Mouse (Mus musculus): ENCODE results near the gene Mrps10. TPM values are rescaled to one million over a fixed set of nuclear protein-coding genes. Genes with fewer than 3 reads are reported as not detected.
"Not testable (repeated sequence)": the region's sequence is repeated elsewhere in the genome, so short reads cannot be mapped to it uniquely, and the experiment has no call there.

Gene Mrps10
- 72.7 and 73.4 TPM in 2 replicates for polyA plus RNA-seq (2016; fragmentation: Nextera tagmentation; extraction: Ambion mirVana)

- H3K4me3 ChIP-seq, result peak within 1 kb of the TSS; percentile 52
- H3K9me3 ChIP-seq, result no peaks in the 10 kb centered on the region
- H3K4me2 ChIP-seq (replicated peaks), result peak within 1 kb of the TSS; percentile 74
- H3K9ac ChIP-seq (replicated peaks), result peak within 1 kb of the TSS; percentile 63
- ATAC-seq (ENCODE audit: low FRiP score, low read depth), result peak; percentile 89
- H3K36me3 ChIP-seq, result peaks cover 12% of the 10 kb centered on the region; the same call in 1 of the 2 replicates
- H3K27ac ChIP-seq (replicated peaks), result peak within 1 kb of the TSS; percentile 58
- WGBS, result 3% methylated on average over 35 of the region's 35 CpGs
- H3K4me1 ChIP-seq, result peaks cover 3% of the 10 kb centered on the region
- H3K27me3 ChIP-seq, result peaks cover 30% of the 10 kb centered on the region
Measured at GRCm38 (mm10) chr17:47368401-47369086, at the start of gene Mrps10. Gene Mrps10, plus strand, starts transcription at chr17:47368887.

GRCm38 (mm10) chr17:47318972-47319625 lies 49.6 kb upstream of the Mrps10 start:
- Histone ChIP-seq H3K9me3 (no peaks in the 10 kb centered on the region), H3K4me2 (replicated peaks) (no peak overlapping the region), H3K9ac (replicated peaks) (no peak overlapping the region), H3K4me1 (peaks cover 3% of the 10 kb centered on the region; the same call in 1 of the 2 replicates), H3K27ac (replicated peaks) (no peak overlapping the region), H3K27me3 (no peaks in the 10 kb centered on the region), H3K36me3 (peaks cover 56% of the 10 kb centered on the region), H3K4me3 (no peak overlapping the region)
- no peak for ATAC-seq (ENCODE audit: low FRiP score, low read depth)
- 72% methylated on average over 20 of the region's 20 CpGs for WGBS

GRCm38 (mm10) chr17:47319761-47320160 lies 48.9 kb upstream of the Mrps10 start:
- H3K9ac ChIP-seq (replicated peaks), result no peak overlapping the region
- H3K4me2 ChIP-seq (replicated peaks), result no peak overlapping the region
- no peak overlapping the region for H3K4me3 ChIP-seq
- H3K36me3 ChIP-seq, result peaks cover 50% of the 10 kb centered on the region
- no peak overlapping the region for H3K27ac ChIP-seq (replicated peaks)
- no peak for ATAC-seq (ENCODE audit: low FRiP score, low read depth)
- H3K27me3 ChIP-seq, result no peaks in the 10 kb centered on the region
- peaks cover 3% of the 10 kb centered on the region; the same call in 1 of the 2 replicates for H3K4me1 ChIP-seq
- no peaks in the 10 kb centered on the region for H3K9me3 ChIP-seq
- 95% methylated on average over 12 of the region's 12 CpGs for WGBS

- Histone ChIP-seq H3K4me1 (peaks cover 3% of the 10 kb centered on the region; the same call in 1 of the 2 replicates), H3K27me3 (no peaks in the 10 kb centered on the region), H3K27ac (replicated peaks) (no peak overlapping the region), H3K9me3 (no peaks in the 10 kb centered on the region), H3K4me2 (replicated peaks) (no peak overlapping the region), H3K9ac (replicated peaks) (no peak overlapping the region), H3K36me3 (peaks cover 48% of the 10 kb centered on the region), H3K4me3 (no peak overlapping the region)
- ATAC-seq (ENCODE audit: low FRiP score, low read depth), result no peak
- 84% methylated on average over 22 of the region's 22 CpGs for WGBS
Measured at GRCm38 (mm10) chr17:47322128-47322990, 46.3 kb upstream of the Mrps10 start.

- no peaks in the 10 kb centered on the region for H3K9me3 ChIP-seq
- peaks cover 47% of the 10 kb centered on the region for H3K36me3 ChIP-seq
- no peak overlapping the region for H3K27ac ChIP-seq (replicated peaks)
- ATAC-seq (ENCODE audit: low FRiP score, low read depth), result no peak
- no peak overlapping the region for H3K9ac ChIP-seq (replicated peaks)
- peaks cover 3% of the 10 kb centered on the region; the same call in 1 of the 2 replicates for H3K4me1 ChIP-seq
- no peak overlapping the region for H3K4me3 ChIP-seq
- no peaks in the 10 kb centered on the region for H3K27me3 ChIP-seq
- no peak overlapping the region for H3K4me2 ChIP-seq (replicated peaks)
- WGBS, result 90% methylated on average over 6 of the region's 6 CpGs
Measured at GRCm38 (mm10) chr17:47322991-47323295, 45.7 kb upstream of the Mrps10 start.

GRCm38 (mm10) chr17:47327559-47327958 lies 41.1 kb upstream of the Mrps10 start:
- WGBS, result 92% methylated on average over 12 of the region's 12 CpGs
- H3K4me1 ChIP-seq, result no peaks in the 10 kb centered on the region; the same call in 1 of the 2 replicates
- H3K27me3 ChIP-seq, result no peaks in the 10 kb centered on the region
- H3K4me3 ChIP-seq, result no peak overlapping the region
- no peak overlapping the region for H3K4me2 ChIP-seq (replicated peaks)
- no peaks in the 10 kb centered on the region for H3K9me3 ChIP-seq
- peaks cover 60% of the 10 kb centered on the region for H3K36me3 ChIP-seq
- ATAC-seq (ENCODE audit: low FRiP score, low read depth), result no peak
- no peak overlapping the region for H3K27ac ChIP-seq (replicated peaks)
- H3K9ac ChIP-seq (replicated peaks), result no peak overlapping the region

- Histone ChIP-seq H3K4me2 (replicated peaks) (no peak overlapping the region), H3K4me1 (no peaks in the 10 kb centered on the region; the same call in 1 of the 2 replicates), H3K9me3 (no peaks in the 10 kb centered on the region), H3K27ac (replicated peaks) (no peak overlapping the region), H3K36me3 (peaks cover 60% of the 10 kb centered on the region), H3K27me3 (no peaks in the 10 kb centered on the region), H3K9ac (replicated peaks) (no peak overlapping the region), H3K4me3 (no peak overlapping the region)
- no peak for ATAC-seq (ENCODE audit: low FRiP score, low read depth)
- WGBS, result 71% methylated on average over 7 of the region's 7 CpGs
Measured at GRCm38 (mm10) chr17:47327969-47328368, 40.7 kb upstream of the Mrps10 start.

GRCm38 (mm10) chr17:47328552-47329343 lies 39.9 kb upstream of the Mrps10 start:
- Histone ChIP-seq H3K4me3 (no peak overlapping the region), H3K27ac (replicated peaks) (no peak overlapping the region), H3K4me2 (replicated peaks) (no peak overlapping the region), H3K9ac (replicated peaks) (no peak overlapping the region), H3K27me3 (no peaks in the 10 kb centered on the region), H3K4me1 (peaks cover 5% of the 10 kb centered on the region; the same call in 1 of the 2 replicates), H3K9me3 (no peaks in the 10 kb centered on the region), H3K36me3 (peaks cover 53% of the 10 kb centered on the region)
- WGBS, result 94% methylated on average over 26 of the region's 26 CpGs
- ATAC-seq (ENCODE audit: low FRiP score, low read depth), result no peak

- 87% methylated on average over 9 of the region's 9 CpGs for WGBS
Measured at GRCm38 (mm10) chr17:47330616-47331015, 38.1 kb upstream of the Mrps10 start.

GRCm38 (mm10) chr17:47332001-47332611 lies 36.6 kb upstream of the Mrps10 start:
- ATAC-seq (ENCODE audit: low FRiP score, low read depth), result peak; percentile 47; the same call in 1 of the 2 replicates
- Histone ChIP-seq H3K9ac (replicated peaks) (no peak overlapping the region), H3K27me3 (no peaks in the 10 kb centered on the region), H3K4me3 (no peak overlapping the region), H3K9me3 (no peaks in the 10 kb centered on the region), H3K27ac (replicated peaks) (no peak overlapping the region), H3K4me1 (peaks cover 5% of the 10 kb centered on the region; the same call in 1 of the 2 replicates), H3K4me2 (replicated peaks) (no peak overlapping the region), H3K36me3 (peaks cover 42% of the 10 kb centered on the region)
- 90% methylated on average over 12 of the region's 12 CpGs for WGBS

More at GRCm38 (mm10) chr17:47330616-47331015, 38.1 kb upstream of the Mrps10 start:
- Histone ChIP-seq H3K4me3 (no peak overlapping the region), H3K4me2 (replicated peaks) (no peak overlapping the region), H3K9me3 (no peaks in the 10 kb centered on the region), H3K9ac (replicated peaks) (no peak overlapping the region), H3K36me3 (peaks cover 53% of the 10 kb centered on the region), H3K27me3 (no peaks in the 10 kb centered on the region), H3K4me1 (peaks cover 5% of the 10 kb centered on the region; the same call in 1 of the 2 replicates), H3K27ac (replicated peaks) (no peak overlapping the region)
- no peak for ATAC-seq (ENCODE audit: low FRiP score, low read depth)

GRCm38 (mm10) chr17:47332664-47333063 lies 36.0 kb upstream of the Mrps10 start:
- H3K36me3 ChIP-seq, result peaks cover 43% of the 10 kb centered on the region
- 55% methylated on average over 5 of the region's 5 CpGs for WGBS
- H3K9ac ChIP-seq (replicated peaks); H3K4me3 ChIP-seq; H3K27me3 ChIP-seq; H3K4me2 ChIP-seq (replicated peaks); ATAC-seq (ENCODE audit: low FRiP score, low read depth); H3K27ac ChIP-seq (replicated peaks); H3K9me3 ChIP-seq; H3K4me1 ChIP-seq: not testable (repeated sequence)

Data from midbrain, embryonic 12.5 days (tissue).